Mouse (Mus musculus): ENCODE measurements around the gene Slc12a9. TPM values are rescaled to one million over a fixed set of nuclear protein-coding genes. Genes with fewer than 3 reads are reported as not detected.

Slc12a9 gene
- polyA plus RNA-seq, 1 experiment from 2014 or later = 12.0 TPM

DNA sequence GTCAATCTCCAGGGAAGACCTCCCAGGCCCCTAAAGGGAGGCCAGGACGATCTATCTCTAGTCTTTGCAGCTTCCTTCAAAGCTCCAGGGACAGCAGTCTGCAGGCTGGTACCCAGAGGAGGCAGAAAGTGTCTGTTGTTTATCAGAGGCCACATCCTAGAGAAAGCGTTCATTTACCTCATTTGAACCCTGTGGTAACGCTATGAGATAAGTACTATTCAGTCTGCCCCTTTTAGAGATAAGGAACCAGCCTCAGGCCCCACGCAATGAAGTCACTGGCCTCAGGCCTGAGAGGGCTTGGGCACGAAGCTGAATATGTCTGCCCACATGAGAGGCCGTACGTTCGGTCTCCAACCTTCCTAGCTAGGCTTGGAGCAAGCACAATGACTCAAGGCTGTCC, 16.0 kb downstream of the Slc12a9 start:
- no peak for DNase-seq (ENCODE audit: low spot score)
- peaks cover 33% of the 10 kb centered on the region for H3K4me1 ChIP-seq
- H3K27me3 ChIP-seq (ENCODE audit: insufficient read depth, poor library complexity, severe bottlenecking) = no peaks in the 10 kb centered on the region
- no peak overlapping the region for H3K27ac ChIP-seq
- WGBS = 54% methylated on average over 8 of the region's 8 CpGs
- peaks cover 50% of the 10 kb centered on the region for H3K36me3 ChIP-seq
- H3K9me3 ChIP-seq = no peaks in the 10 kb centered on the region
- H3K4me3 ChIP-seq = no peak overlapping the region

- H3K36me3 ChIP-seq = peaks cover 50% of the 10 kb centered on the region
- no peak for DNase-seq (ENCODE audit: low spot score)
- peak overlapping the region; percentile 72 for H3K4me3 ChIP-seq
- H3K27ac ChIP-seq = peak overlapping the region; percentile 93
- WGBS = 43% methylated on average over 30 of the region's 30 CpGs
- H3K9me3 ChIP-seq = no peaks in the 10 kb centered on the region
- peaks cover 46% of the 10 kb centered on the region for H3K4me1 ChIP-seq
- no peaks in the 10 kb centered on the region for H3K27me3 ChIP-seq (ENCODE audit: insufficient read depth, poor library complexity, severe bottlenecking)
These were observed 18.1 kb downstream of the Slc12a9 start for GRCm38 (mm10) chr5:137315084-137315903.

GRCm38 (mm10) chr5:137314193-137315083, 19.0 kb downstream of the Slc12a9 start, which contains the start of gene Trip6:
TSS of gene Trip6 (minus strand) at chr5:137314404.
- 13% methylated on average over 30 of the region's 30 CpGs for WGBS
- peak; percentile 96 for DNase-seq (ENCODE audit: low spot score)

GRCm38 (mm10) chr5:137313466-137314192, 19.8 kb downstream of the Slc12a9 start:
- no peaks in the 10 kb centered on the region for H3K9me3 ChIP-seq
- H3K4me1 ChIP-seq = peaks cover 46% of the 10 kb centered on the region
- no peaks in the 10 kb centered on the region for H3K27me3 ChIP-seq (ENCODE audit: insufficient read depth, poor library complexity, severe bottlenecking)
- peak overlapping the region; percentile 72 for H3K4me3 ChIP-seq
- under 1% methylated on average over 22 of the region's 22 CpGs for WGBS
- peak; percentile 81 for DNase-seq (ENCODE audit: low spot score)
- peak overlapping the region; percentile 93 for H3K27ac ChIP-seq
- H3K36me3 ChIP-seq = peaks cover 55% of the 10 kb centered on the region

More at GRCm38 (mm10) chr5:137314193-137315083, 19.0 kb downstream of the Slc12a9 start, which contains the start of gene Trip6:
- H3K4me1 ChIP-seq = peaks cover 46% of the 10 kb centered on the region
- H3K27me3 ChIP-seq (ENCODE audit: insufficient read depth, poor library complexity, severe bottlenecking) = no peaks in the 10 kb centered on the region
- peaks cover 52% of the 10 kb centered on the region for H3K36me3 ChIP-seq
- H3K27ac ChIP-seq = peak within 1 kb of the TSS; percentile 93
- H3K4me3 ChIP-seq = peak within 1 kb of the TSS; percentile 72
- H3K9me3 ChIP-seq = no peaks in the 10 kb centered on the region

- no peaks in the 10 kb centered on the region for H3K27me3 ChIP-seq (ENCODE audit: insufficient read depth, poor library complexity, severe bottlenecking)
- no peaks in the 10 kb centered on the region for H3K9me3 ChIP-seq
- peaks cover 71% of the 10 kb centered on the region for H3K36me3 ChIP-seq
- DNase-seq (ENCODE audit: low spot score) = peak; percentile 73
- H3K27ac ChIP-seq = peak overlapping the region; percentile 98
- peaks cover 53% of the 10 kb centered on the region for H3K4me1 ChIP-seq
- WGBS = 94% methylated on average over 4 of the region's 4 CpGs
- H3K4me3 ChIP-seq = peak overlapping the region; percentile 97
These were observed 25.0 kb downstream of the Slc12a9 start for GRCm38 (mm10) chr5:137308356-137308755.

- H3K27ac ChIP-seq = peak within 1 kb of the TSS; percentile 98
- H3K4me3 ChIP-seq = peak within 1 kb of the TSS; percentile 97
- under 1% methylated on average over 64 of the region's 72 CpGs for WGBS
- H3K4me1 ChIP-seq = peaks cover 44% of the 10 kb centered on the region
- H3K27me3 ChIP-seq (ENCODE audit: insufficient read depth, poor library complexity, severe bottlenecking) = no peaks in the 10 kb centered on the region
- no peaks in the 10 kb centered on the region for H3K9me3 ChIP-seq
- peaks cover 77% of the 10 kb centered on the region for H3K36me3 ChIP-seq
- DNase-seq (ENCODE audit: low spot score) = peak; percentile 98
These were observed 26.1 kb downstream of the Slc12a9 start, which contains the start of gene Srrt for GRCm38 (mm10) chr5:137307071-137307912. TSS of gene Srrt (minus strand) at chr5:137307674.

DNA sequence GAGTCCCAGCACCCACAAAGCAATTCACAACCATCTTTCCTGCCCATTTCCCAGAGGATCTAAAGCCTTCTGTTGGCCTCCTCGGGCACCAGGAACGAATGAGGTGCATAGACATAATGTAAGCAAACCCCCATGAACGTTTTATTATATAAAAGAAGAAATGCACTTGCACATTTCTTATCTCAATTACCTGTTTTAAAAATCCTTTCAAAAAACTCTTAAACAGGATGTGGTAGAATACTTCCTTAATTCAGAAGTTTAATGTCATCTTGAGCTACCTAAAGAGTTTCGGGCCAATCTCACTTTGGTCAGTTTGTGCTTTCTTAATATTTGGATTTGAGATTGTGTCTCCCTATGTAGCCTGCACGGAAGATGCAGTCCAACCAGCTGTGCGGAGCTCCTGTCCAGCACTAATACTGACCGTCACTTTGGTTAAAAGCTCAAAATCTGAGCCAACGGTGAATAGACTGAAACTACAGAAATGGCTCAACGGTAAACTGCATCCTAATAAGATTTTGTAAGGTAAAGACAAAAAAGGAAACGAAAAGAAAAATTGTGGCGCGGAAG, 26.9 kb downstream of the Slc12a9 start:
- 16% methylated on average over 12 of the region's 12 CpGs for WGBS
- H3K9me3 ChIP-seq = no peaks in the 10 kb centered on the region
- H3K4me3 ChIP-seq = peak overlapping the region; percentile 97
- peaks cover 36% of the 10 kb centered on the region for H3K4me1 ChIP-seq
- DNase-seq (ENCODE audit: low spot score) = no peak
- peaks cover 77% of the 10 kb centered on the region for H3K36me3 ChIP-seq
- peak overlapping the region; percentile 98 for H3K27ac ChIP-seq
- H3K27me3 ChIP-seq (ENCODE audit: insufficient read depth, poor library complexity, severe bottlenecking) = no peaks in the 10 kb centered on the region

- Histone ChIP-seq H3K9me3 (no peaks in the 10 kb centered on the region), H3K27ac (no peak overlapping the region), H3K36me3 (peaks cover 77% of the 10 kb centered on the region), H3K4me1 (peaks cover 31% of the 10 kb centered on the region), H3K27me3 (ENCODE audit: insufficient read depth, poor library complexity, severe bottlenecking) (no peaks in the 10 kb centered on the region), H3K4me3 (peak overlapping the region; percentile 97)
- WGBS = 80% methylated on average over 3 of the region's 3 CpGs
- no peak for DNase-seq (ENCODE audit: low spot score)
These were observed 27.6 kb downstream of the Slc12a9 start for GRCm38 (mm10) chr5:137305822-137306221.

DNA sequence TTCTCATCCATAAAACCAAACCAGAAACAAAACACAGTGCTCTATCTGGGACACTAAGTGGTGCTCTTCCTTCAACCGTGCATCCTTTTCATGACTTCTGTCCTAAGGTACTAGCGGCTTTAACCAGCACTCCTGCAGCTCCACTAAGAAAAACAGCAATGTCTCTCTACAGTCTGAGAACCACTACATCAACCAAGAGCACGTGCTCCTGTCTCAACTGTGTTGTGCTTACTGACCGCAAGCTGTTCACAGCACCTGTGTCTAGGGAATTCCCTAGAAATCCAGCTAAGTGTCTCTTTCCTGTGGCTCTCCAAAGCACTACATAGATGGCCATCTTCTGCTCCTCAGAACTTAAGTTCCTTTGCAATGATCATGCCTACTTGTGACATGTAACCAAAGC, 28.6 kb downstream of the Slc12a9 start:
- Histone ChIP-seq H3K36me3 (peaks cover 77% of the 10 kb centered on the region), H3K27ac (0 out of 2 replicates have a peak overlapping the region, but pooled peaks have one; percentile 32), H3K4me3 (peak overlapping the region; percentile 97), H3K9me3 (no peaks in the 10 kb centered on the region), H3K4me1 (peaks cover 31% of the 10 kb centered on the region), H3K27me3 (ENCODE audit: insufficient read depth, poor library complexity, severe bottlenecking) (no peaks in the 10 kb centered on the region)
- DNase-seq (ENCODE audit: low spot score) = no peak
- WGBS = 69% methylated on average over 4 of the region's 4 CpGs

DNA sequence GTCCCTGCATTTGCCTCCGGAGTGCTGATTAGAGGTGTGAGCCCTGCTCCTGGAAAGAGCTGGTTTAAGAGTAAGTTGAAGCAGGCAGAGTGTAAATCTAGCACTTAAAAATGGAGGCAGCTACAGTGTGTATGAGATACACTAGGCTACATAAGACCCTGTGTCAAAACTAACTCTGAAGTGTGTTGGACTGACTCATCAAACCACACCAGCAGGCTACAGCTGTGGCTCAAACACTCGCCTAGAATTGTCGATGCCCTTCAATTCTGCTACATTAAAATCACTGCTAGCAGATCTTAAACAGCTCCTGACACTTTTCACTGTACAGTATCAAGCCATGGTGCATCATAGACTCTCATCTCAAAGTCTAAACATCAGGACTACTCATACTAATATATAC, 29.2 kb downstream of the Slc12a9 start:
- WGBS = 71% methylated on average over 3 of the region's 3 CpGs
- Histone ChIP-seq H3K27ac (0 out of 2 replicates have a peak overlapping the region, but pooled peaks have one; percentile 32), H3K9me3 (no peaks in the 10 kb centered on the region), H3K4me3 (0 out of 2 replicates have a peak overlapping the region, but pooled peaks have one; percentile 12), H3K27me3 (ENCODE audit: insufficient read depth, poor library complexity, severe bottlenecking) (no peaks in the 10 kb centered on the region), H3K4me1 (peaks cover 31% of the 10 kb centered on the region), H3K36me3 (peaks cover 77% of the 10 kb centered on the region)
- DNase-seq (ENCODE audit: low spot score) = no peak

DNA sequence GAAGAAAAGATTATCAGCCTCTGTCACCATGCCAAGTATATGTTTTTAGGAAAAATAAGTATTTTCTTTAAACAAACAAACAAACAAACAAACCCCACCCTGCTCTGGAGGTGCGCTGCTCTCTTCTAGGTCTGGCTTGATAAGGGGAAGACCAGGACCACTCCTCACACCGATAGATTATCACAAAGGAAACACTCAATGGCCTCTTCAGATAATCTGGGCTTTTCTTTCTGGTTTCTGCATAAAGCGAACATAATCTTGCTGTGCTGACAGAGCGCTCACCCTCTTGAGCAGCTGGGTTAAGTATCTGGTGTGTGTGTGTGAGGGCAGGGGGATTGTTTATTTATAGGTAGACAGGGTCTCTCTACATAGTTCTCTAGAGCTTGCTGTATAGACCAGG, 29.8 kb downstream of the Slc12a9 start:
- H3K9me3 ChIP-seq = no peaks in the 10 kb centered on the region
- H3K36me3 ChIP-seq = peaks cover 77% of the 10 kb centered on the region
- H3K27me3 ChIP-seq (ENCODE audit: insufficient read depth, poor library complexity, severe bottlenecking) = no peaks in the 10 kb centered on the region
- H3K4me3 ChIP-seq = no peak overlapping the region
- WGBS = 28% methylated on average over 4 of the region's 4 CpGs
- no peak for DNase-seq (ENCODE audit: low spot score)
- no peak overlapping the region for H3K27ac ChIP-seq
- H3K4me1 ChIP-seq = peaks cover 31% of the 10 kb centered on the region

Data from heart, embryonic 10.5 days (tissue).